Mouse (Mus musculus) neutrophil, adult 5-6 weeks (primary cell): Measurements from ENCODE around the gene Nav1. TPM values are rescaled to one million over a fixed set of nuclear protein-coding genes. Genes with fewer than 3 reads are reported as not detected.

ENCODE experiments used
- ATAC-seq: fragments of 151-379, 151-347 bp; 2 replicates; pipeline ENCODE4 v1.8.0; 2017; ENCODE audit warnings: mild to moderate bottlenecking, moderate TSS enrichment; ENCODE audit not compliant: insufficient number of reproducible peaks, poor library complexity, low FRiP score, severe bottlenecking; ENCODE audit errors: extremely low read depth
- total RNA-seq: library from RNA; stranded (forward); fragments of 200-1000 nt; gene quantifications from 2 replicates; pipeline ENCODE4 v1.2.3, GENCODE M21; 2017

Gene Nav1
- total RNA-seq, 1 experiment from 2014 or later, result 1.0 TPM

DNA sequence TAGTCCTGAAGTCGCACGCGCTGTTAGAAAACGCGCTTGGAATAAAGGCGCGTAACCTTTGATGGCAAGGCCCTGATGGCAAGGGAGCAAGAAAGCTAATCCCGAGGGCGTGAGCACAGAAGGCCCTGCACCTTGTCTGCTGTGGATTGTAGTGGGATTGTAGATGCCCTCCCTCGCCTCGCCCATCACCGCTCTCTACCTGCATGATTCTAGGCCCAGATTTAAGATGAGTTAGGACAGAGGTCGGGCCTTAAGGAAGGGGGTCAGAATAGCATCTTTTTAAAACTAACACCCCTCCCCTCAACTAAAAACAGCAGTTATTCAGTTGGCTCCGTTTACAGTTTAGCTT lies 176.5 kb downstream of the Nav1 start:
- peak; percentile 11; the same call in 1 of the 2 replicates for ATAC-seq

DNA sequence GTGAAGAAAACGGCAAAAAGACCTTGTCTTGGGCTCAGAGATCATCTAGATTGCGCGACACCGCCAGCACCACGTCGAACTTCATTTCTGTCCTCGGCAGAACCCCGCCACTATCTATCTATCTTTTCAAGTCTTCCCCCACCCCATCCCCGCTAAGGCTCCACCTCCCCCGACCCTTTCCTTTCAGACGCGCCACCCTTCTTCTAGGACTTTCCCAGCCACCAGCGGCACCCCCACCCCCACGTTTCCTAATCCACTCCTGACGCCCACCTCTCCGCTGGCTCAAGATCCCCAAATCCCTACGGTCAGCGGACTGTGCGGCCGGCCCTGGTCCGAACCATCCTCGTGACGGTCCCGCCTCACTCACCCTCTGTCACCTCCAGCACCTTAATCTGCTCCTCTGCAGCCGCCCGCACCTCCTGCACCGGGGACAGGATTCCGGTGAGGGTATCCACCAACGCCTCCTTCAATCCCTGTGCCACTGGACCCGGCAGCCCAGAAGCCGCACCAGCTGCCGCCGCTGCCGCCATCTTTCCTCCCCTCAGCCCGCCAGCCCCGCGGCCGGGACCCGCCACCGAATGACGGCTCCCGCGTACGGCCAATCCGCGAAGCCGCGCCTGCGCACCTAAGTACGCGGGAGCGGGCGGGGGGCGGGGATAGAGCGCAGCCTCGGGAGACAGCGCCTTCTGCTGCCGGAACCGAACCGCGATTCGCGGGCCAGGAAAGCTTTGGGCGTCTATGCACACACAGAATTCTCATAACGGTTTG lies 177.0 kb downstream of the Nav1 start, which contains the start of gene Ipo9:
Gene Ipo9 (minus strand): TSS at position 599 of the 768 bp plus-strand sequence.
- ATAC-seq, result peak; percentile 86

- ATAC-seq, result no peak
These were observed 179.7 kb downstream of the Nav1 start for GRCm38 (mm10) chr1:135427390-135427789.

DNA sequence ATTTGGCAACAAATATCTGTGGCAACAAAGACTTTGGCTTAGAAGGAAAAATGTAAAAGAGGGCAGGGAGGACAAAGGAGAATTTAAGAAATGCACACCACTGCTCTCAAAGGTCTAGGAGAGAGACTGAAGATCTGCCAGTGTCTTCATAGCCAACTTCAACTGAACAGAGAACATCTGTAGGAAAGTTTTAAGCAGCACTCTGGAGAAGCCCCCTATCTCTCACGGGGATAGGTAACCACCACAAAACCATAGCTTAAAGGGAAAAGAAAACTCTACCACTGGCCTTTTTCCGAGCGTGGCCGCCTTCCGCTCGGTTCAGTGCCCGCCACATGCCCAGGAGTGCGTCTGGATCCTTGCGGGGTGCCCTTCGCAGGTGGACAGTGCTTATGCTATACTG lies 180.4 kb downstream of the Nav1 start:
- no peak for ATAC-seq

- ATAC-seq, result no peak
These were observed 184.3 kb downstream of the Nav1 start for GRCm38 (mm10) chr1:135422772-135423171.

DNA sequence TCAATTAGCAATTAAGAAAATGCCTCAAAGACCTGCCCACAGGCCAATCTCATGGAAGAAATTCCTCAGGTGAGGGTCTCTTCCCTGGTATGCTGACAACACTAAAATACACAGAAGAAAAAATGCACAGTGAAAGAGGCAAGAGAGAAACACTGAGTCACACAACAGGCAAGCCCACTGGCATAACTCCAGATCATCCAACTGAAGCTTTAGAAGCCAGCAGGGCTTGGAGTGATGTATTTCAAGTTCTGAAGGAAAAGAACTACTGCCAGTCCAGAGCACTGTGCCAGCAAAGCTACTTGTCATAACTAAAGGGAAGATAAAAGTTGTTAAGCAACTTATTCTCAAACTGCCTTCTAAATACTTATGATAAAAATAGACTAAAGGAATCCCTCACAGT lies 193.1 kb downstream of the Nav1 start:
- ATAC-seq, result no peak

- no peak for ATAC-seq
These were observed 195.0 kb downstream of the Nav1 start for GRCm38 (mm10) chr1:135412130-135412529.

DNA sequence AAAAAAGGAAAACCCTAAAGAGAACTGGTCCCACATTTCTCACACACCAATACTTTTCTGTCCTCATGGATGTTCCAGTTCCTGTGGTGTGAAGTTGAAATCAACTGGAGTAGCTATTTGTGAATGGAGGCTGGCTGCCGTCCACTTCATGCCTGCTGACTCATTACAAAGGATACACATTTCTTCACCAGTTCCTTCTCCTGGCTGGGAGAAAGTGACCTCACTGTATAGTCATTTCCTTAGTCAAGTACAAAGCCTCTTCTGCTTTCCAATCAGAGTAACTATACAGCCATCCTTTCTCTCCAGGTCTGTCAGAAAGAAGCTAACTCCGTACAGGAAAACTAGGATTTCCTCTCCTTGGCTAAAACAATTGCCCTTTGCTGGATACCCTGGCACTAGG lies 196.1 kb downstream of the Nav1 start:
- ATAC-seq, result peak; percentile 84

- ATAC-seq, result no peak
These were observed 198.1 kb downstream of the Nav1 start for GRCm38 (mm10) chr1:135408973-135409372.

- no peak for ATAC-seq
These were observed 201.7 kb downstream of the Nav1 start for GRCm38 (mm10) chr1:135405356-135405755.

GRCm38 (mm10) chr1:135401452-135402110 lies 205.5 kb downstream of the Nav1 start:
- ATAC-seq, result no peak

DNA sequence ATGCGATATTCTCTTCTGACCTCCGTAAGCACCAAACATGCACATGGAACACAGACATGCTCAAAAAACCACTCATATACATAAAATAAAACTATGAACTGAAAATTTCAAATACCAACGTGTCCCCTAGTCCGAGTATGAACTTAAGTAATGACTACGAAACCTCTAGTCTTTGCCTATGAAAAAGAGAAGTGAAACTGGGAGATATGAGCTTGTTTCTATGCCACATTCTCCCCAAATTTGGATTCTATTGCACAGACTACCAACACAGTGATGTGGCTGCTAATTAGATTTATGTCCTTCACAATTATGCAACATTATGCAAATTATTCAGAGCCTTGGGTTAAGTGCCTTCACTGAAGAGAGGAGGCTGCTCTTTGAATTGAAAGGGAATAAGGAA lies 207.6 kb downstream of the Nav1 start:
- ATAC-seq, result no peak

DNA sequence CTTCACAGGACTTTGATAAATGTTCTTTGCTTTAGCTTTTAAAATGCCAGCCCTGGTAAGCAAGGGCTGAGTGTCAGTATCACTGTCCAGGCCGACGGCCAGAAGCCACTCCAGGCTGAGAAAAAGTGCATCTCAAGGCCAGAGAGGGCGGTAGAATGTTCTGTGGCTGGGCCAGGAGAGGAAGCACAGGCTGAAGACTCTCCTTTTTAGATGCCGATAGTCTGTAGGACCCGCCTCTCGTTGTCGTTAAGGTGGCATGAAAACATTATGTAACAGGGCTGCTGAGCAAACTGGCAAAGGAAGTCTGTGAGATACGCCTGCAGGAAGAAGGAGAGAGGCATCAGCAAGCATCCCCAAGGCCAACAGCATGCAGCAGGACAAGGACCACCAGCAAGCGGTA lies 221.9 kb downstream of the Nav1 start:
- ATAC-seq, result no peak

Other genes starting within 250 kb of the Nav1 start
- gene Shisa4, start 232.1 kb downstream of the Nav1 start, total RNA-seq, result not detected in 2 replicates
- gene Ipo9, start 176.8 kb downstream of the Nav1 start, total RNA-seq, result 36.1 and 42.1 TPM in 2 replicates
- gene Csrp1, start 112.8 kb upstream of the Nav1 start, total RNA-seq, result 27.5 and 32.7 TPM in 2 replicates
- gene Phlda3, start 158.8 kb upstream of the Nav1 start, total RNA-seq, result 0.47 TPM in 1 of 2 replicates, not detected in the other
- not detected in 2 replicates for gene Tnni1, start 172.1 kb upstream of the Nav1 start, total RNA-seq
- 0.12 TPM in 1 of 2 replicates, not detected in the other for gene Lad1, start 211.3 kb upstream of the Nav1 start, total RNA-seq
- gene Tnnt2, start 229.1 kb upstream of the Nav1 start, total RNA-seq, result 0.12 TPM in 1 of 2 replicates, not detected in the other